Mouse (Mus musculus): Measurements from ENCODE around the gene Pou4f1. TPM values are rescaled to one million over a fixed set of nuclear protein-coding genes. Genes with fewer than 3 reads are reported as not detected.

The Pou4f1 gene
- total RNA-seq, 1 experiment = 1.6 TPM

- Histone ChIP-seq H3K9me3 (ENCODE audit: control insufficient read depth, insufficient read depth, low read depth, low read length) (no peaks in the 10 kb centered on the region), H3K27ac (ENCODE audit: insufficient read depth, low read depth, low read length, poor library complexity, severe bottlenecking) (no peak overlapping the region), H3K36me3 (ENCODE audit: control insufficient read depth, insufficient read depth, low read length, poor library complexity, severe bottlenecking) (no peaks in the 10 kb centered on the region), H3K4me3 (ENCODE audit: insufficient read depth in 1 of 2, low read depth in 1 of 2, low read length in 2 of 2, poor library complexity in 1 of 2, severe bottlenecking in 1 of 2) (no peak overlapping the region), H3K9ac (ENCODE audit: insufficient read depth, low read depth, low read length, poor library complexity, severe bottlenecking) (no peak overlapping the region), H3K4me1 (ENCODE audit: control insufficient read depth in 2 of 2, insufficient read depth in 2 of 2, low read length in 2 of 2, poor library complexity in 1 of 2) (no peaks in the 10 kb centered on the region)
- TF ChIP-seq MAFK (IDR thresholded peaks at IDR 0.05; ENCODE audit: insufficient read depth, low read depth, low read length) = no peak
- no peak for TF ChIP-seq ZNF384 (IDR thresholded peaks at IDR 0.05; ENCODE audit: low read depth, low read length)
- no peak for TF ChIP-seq CHD2 (IDR thresholded peaks at IDR 0.05; ENCODE audit: low read depth, low read length)
- no peak for TF ChIP-seq ZC3H11A (IDR thresholded peaks at IDR 0.05; ENCODE audit: borderline replicate concordance, low read depth, low read length)
- no peak for TF ChIP-seq HCFC1 (IDR thresholded peaks at IDR 0.05; ENCODE audit: borderline replicate concordance, insufficient read depth, low read length)
- in situ Hi-C loops (cut with MboI; ENCODE audit: low sequenced_read_pairs in 2 of 2, unreplicated experiment in 2 of 2) = no loop called here
- DNase-seq (ENCODE audit: low read depth, low spot score) = no peak
These were observed 8.9 kb downstream of the Pou4f1 start for GRCm38 (mm10) chr14:104458728-104459512.

GRCm38 (mm10) chr14:104457966-104458710, 9.7 kb downstream of the Pou4f1 start:
- Histone ChIP-seq H3K9ac (ENCODE audit: insufficient read depth, low read depth, low read length, poor library complexity, severe bottlenecking) (no peak overlapping the region), H3K4me3 (ENCODE audit: insufficient read depth in 1 of 2, low read depth in 1 of 2, low read length in 2 of 2, poor library complexity in 1 of 2, severe bottlenecking in 1 of 2) (no peak overlapping the region), H3K27ac (ENCODE audit: insufficient read depth, low read depth, low read length, poor library complexity, severe bottlenecking) (no peak overlapping the region), H3K36me3 (ENCODE audit: control insufficient read depth, insufficient read depth, low read length, poor library complexity, severe bottlenecking) (no peaks in the 10 kb centered on the region), H3K9me3 (ENCODE audit: control insufficient read depth, insufficient read depth, low read depth, low read length) (no peaks in the 10 kb centered on the region), H3K4me1 (ENCODE audit: control insufficient read depth in 2 of 2, insufficient read depth in 2 of 2, low read length in 2 of 2, poor library complexity in 1 of 2) (no peaks in the 10 kb centered on the region)
- DNase-seq (ENCODE audit: low read depth, low spot score) = no peak
- TF ChIP-seq ZNF384 (IDR thresholded peaks at IDR 0.05; ENCODE audit: low read depth, low read length) = no peak
- TF ChIP-seq MAFK (IDR thresholded peaks at IDR 0.05; ENCODE audit: insufficient read depth, low read depth, low read length) = no peak
- TF ChIP-seq HCFC1 (IDR thresholded peaks at IDR 0.05; ENCODE audit: borderline replicate concordance, insufficient read depth, low read length) = no peak
- TF ChIP-seq CHD2 (IDR thresholded peaks at IDR 0.05; ENCODE audit: low read depth, low read length) = no peak
- in situ Hi-C loops (cut with MboI; ENCODE audit: low sequenced_read_pairs in 2 of 2, unreplicated experiment in 2 of 2) = no loop called here

- no peaks in the 10 kb centered on the region for H3K4me1 ChIP-seq (ENCODE audit: control insufficient read depth in 2 of 2, insufficient read depth in 2 of 2, low read length in 2 of 2, poor library complexity in 1 of 2)
- no peak overlapping the region for H3K9ac ChIP-seq (ENCODE audit: insufficient read depth, low read depth, low read length, poor library complexity, severe bottlenecking)
- H3K9me3 ChIP-seq (ENCODE audit: control insufficient read depth, insufficient read depth, low read depth, low read length) = no peaks in the 10 kb centered on the region
- no peak for TF ChIP-seq CHD2 (IDR thresholded peaks at IDR 0.05; ENCODE audit: low read depth, low read length)
- TF ChIP-seq ZNF384 (IDR thresholded peaks at IDR 0.05; ENCODE audit: low read depth, low read length) = no peak
- no peak for TF ChIP-seq MAFK (IDR thresholded peaks at IDR 0.05; ENCODE audit: insufficient read depth, low read depth, low read length)
- no peak for TF ChIP-seq ZC3H11A (IDR thresholded peaks at IDR 0.05; ENCODE audit: borderline replicate concordance, low read depth, low read length)
- TF ChIP-seq HCFC1 (IDR thresholded peaks at IDR 0.05; ENCODE audit: borderline replicate concordance, insufficient read depth, low read length) = no peak
- H3K4me3 ChIP-seq (ENCODE audit: insufficient read depth in 1 of 2, low read depth in 1 of 2, low read length in 2 of 2, poor library complexity in 1 of 2, severe bottlenecking in 1 of 2) = no peak overlapping the region
- in situ Hi-C loops (cut with MboI; ENCODE audit: low sequenced_read_pairs in 2 of 2, unreplicated experiment in 2 of 2) = no loop called here
- H3K36me3 ChIP-seq (ENCODE audit: control insufficient read depth, insufficient read depth, low read length, poor library complexity, severe bottlenecking) = no peaks in the 10 kb centered on the region
- no peak for DNase-seq (ENCODE audit: low read depth, low spot score)
- no peak overlapping the region for H3K27ac ChIP-seq (ENCODE audit: insufficient read depth, low read depth, low read length, poor library complexity, severe bottlenecking)
These were observed 10.8 kb downstream of the Pou4f1 start for GRCm38 (mm10) chr14:104456976-104457375.

- H3K9me3 ChIP-seq (ENCODE audit: control insufficient read depth, insufficient read depth, low read depth, low read length) = no peaks in the 10 kb centered on the region
- DNase-seq (ENCODE audit: low read depth, low spot score) = no peak
- in situ Hi-C loops (cut with MboI; ENCODE audit: low sequenced_read_pairs in 2 of 2, unreplicated experiment in 2 of 2) = no loop called here
- H3K4me1 ChIP-seq (ENCODE audit: control insufficient read depth in 2 of 2, insufficient read depth in 2 of 2, low read length in 2 of 2, poor library complexity in 1 of 2) = no peaks in the 10 kb centered on the region
- no peak overlapping the region for H3K27ac ChIP-seq (ENCODE audit: insufficient read depth, low read depth, low read length, poor library complexity, severe bottlenecking)
- TF ChIP-seq HCFC1 (IDR thresholded peaks at IDR 0.05; ENCODE audit: borderline replicate concordance, insufficient read depth, low read length) (no peak), ZNF384 (IDR thresholded peaks at IDR 0.05; ENCODE audit: low read depth, low read length) (no peak), ZC3H11A (IDR thresholded peaks at IDR 0.05; ENCODE audit: borderline replicate concordance, low read depth, low read length) (no peak), CHD2 (IDR thresholded peaks at IDR 0.05; ENCODE audit: low read depth, low read length) (no peak), MAFK (IDR thresholded peaks at IDR 0.05; ENCODE audit: insufficient read depth, low read depth, low read length) (no peak)
- H3K4me3 ChIP-seq (ENCODE audit: insufficient read depth in 1 of 2, low read depth in 1 of 2, low read length in 2 of 2, poor library complexity in 1 of 2, severe bottlenecking in 1 of 2) = no peak overlapping the region
- no peak overlapping the region for H3K9ac ChIP-seq (ENCODE audit: insufficient read depth, low read depth, low read length, poor library complexity, severe bottlenecking)
- H3K36me3 ChIP-seq (ENCODE audit: control insufficient read depth, insufficient read depth, low read length, poor library complexity, severe bottlenecking) = no peaks in the 10 kb centered on the region
These were observed 14.0 kb downstream of the Pou4f1 start for GRCm38 (mm10) chr14:104453824-104454223.
